Mouse (Mus musculus): Measurements from ENCODE around the gene Gm6367.
"Not testable (repeated sequence)": the region's sequence is repeated elsewhere in the genome, so short reads cannot be mapped to it uniquely, and the experiment has no call there.

Gm6367 gene

GRCm38 (mm10) chr5:94988326-94988725, at the start of gene Gm6367:
Gene Gm6367 (plus strand): TSS chr5:94988626.
- not testable (repeated sequence) for DNase-seq (ENCODE audit: low spot score)

Data from urinary bladder, postnatal 25 days (tissue).